Mouse (Mus musculus): ENCODE results near the gene Tef.

Gene Tef

DNA sequence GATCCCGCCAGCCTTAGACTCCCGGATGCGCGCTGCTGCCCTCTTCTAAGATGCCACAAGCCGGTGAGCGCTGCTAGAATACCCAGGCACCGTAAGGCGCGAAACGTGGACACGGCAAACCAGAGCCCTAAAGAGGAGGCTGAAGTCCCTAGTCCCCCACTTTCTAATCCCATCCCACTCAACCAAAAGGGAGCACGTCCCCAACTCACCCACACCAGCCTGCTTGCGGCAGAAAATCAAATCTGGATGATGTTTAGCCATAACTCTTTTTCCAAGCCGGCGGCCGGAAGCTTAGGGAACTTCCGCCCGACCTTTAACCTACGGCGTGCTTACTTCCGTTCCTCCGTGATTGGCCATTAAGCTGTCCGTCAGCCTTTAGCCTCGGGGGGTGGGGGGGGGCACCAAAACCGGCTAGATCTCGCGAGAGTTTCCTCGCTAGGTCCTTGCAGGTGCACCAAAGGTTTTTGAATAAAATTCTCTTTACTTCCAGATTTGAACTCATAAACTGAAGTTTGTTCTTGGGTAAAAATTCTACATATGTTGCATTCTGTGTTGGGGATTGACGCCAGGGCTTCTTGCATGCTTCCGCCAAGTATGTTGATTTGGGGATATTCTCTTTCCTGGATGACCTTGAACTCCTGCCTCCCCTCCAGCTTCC, 69.5 kb downstream of the Tef start, which contains the start of gene Phf5a:
Phf5a (minus strand) TSS at position 308 of the 658 bp plus-strand sequence.
- in situ Hi-C loops (cut with MboI, MseI), result loop anchor here in 1 of 2 experiments (25.0 kb wide), 1 partner anchor 1241 kb away; the partner anchor contains the start of gene Rrp7a

DNA sequence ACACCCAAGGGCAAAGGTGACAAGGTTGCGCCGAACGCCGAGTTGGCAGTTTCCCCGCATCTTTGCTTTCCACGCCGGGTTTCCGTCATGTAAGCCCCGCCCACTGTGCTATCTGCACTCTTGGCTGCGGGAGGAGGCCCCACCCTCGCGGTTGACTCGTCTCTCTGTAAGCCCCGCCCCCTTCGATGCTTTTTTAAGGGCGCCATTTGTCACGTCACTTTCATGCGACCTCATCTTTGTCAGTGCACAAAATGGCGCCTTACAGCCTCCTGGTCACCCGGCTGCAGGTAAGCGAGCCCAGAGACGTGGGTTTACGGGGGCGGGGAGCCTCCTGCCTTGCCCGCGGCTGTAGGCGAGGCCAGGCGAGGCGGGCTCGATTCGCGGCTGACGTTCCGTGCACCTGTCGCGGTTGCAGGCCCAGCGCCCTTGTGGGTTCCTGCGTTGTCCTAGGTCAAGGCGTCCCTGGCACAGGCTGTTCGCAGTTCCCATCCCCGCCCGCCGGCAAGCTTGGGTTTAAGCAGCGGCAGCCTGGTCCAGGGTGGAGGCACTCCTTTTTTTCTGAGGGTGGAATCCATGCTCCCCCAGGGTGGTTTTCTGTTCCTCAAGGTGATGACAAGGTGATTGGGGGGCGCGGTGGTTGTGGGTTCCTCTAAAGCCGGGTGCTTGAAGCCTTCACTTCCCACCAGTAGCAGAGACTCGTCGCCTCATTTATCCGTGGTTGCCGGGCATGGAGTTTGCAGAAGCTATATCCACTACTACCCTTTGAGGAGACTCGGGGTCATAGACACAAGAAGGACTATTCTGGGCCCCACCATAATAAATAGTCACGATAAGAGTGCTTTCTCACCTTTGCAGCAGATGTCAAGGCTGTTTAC, 70.3 kb downstream of the Tef start, which contains the start of gene Aco2:
Aco2 (plus strand) TSS at position 48 of the 875 bp plus-strand sequence.
- in situ Hi-C loops (cut with MboI, MseI), result loop anchor here in 1 of 2 experiments (25.0 kb wide), 1 partner anchor 1240 kb away; the partner anchor contains the start of gene Rrp7a
